Mouse (Mus musculus) cerebellum, adult 9-10 months (tissue): Measurements from ENCODE around the gene Ranbp1.
"Not testable (repeated sequence)": the region's sequence is repeated elsewhere in the genome, so short reads cannot be mapped to it uniquely, and the experiment has no call there.

Source experiments
- DNase-seq: peaks from one replicate; pipeline ENCODE4 v3.0.0; 2022

Ranbp1 gene

DNA sequence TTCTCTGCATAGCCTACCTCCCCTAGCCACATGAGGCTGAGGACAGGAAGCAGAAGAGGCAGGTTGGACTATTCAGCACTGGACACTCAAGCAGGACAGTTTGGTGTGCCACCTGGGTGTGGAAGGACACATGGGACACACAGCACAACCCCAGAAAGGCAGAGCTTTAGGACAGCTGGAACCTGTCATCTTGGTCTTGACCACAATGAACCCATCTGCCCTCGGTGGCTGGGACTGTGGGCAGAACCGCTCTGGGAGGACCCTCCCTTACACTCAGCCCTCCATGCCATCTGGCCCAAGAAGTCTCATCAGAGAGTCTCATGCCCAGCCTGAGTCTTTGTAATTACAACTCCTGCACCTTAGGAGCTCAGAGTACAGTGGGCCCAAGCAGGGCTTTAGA, 48.5 kb downstream of the Ranbp1 start:
- no peak for DNase-seq

- no peak for DNase-seq
Measured at GRCm38 (mm10) chr16:18198365-18199098, 50.0 kb downstream of the Ranbp1 start.

- no peak for DNase-seq
Measured at GRCm38 (mm10) chr16:18197881-18198280, 50.7 kb downstream of the Ranbp1 start.

DNA sequence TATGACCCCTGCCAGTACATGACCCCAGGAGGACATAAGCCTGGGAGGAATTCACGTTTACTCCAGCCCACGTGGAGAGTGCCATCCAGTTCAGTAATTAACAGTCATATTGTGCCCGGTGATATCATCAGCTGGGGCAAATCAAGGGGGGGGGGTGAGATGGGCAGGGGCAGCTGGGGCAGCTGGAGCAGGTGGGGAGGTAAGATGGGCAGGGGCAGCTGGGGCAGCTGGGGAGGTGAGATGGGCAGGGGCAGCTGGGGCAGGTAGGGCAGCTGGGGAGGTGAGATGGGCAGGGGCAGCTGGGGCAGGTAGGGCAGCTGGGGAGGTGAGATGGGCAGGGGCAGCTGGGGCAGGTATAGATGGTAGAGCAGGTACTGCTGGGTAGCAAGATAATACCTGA, 53.0 kb downstream of the Ranbp1 start:
- not testable (repeated sequence) for DNase-seq

DNA sequence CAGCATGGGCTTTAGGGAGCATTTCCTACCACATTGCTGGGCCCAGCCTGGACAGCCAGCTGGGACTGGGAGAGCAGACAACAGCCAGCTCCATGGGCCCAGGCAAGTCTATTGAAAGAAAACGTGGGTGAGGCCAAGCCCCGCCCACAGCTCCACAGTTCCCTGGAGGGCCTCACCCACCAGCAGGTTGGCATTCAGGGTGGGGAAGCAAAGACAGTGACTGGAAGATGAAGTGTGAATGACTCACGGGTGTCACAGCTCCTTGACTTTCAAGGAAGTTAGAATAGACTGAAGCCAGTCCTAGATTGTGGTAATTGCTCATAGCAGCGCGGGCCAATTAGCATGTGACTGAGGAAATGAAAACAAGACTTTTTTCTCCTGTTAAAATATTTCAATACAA, 53.5 kb downstream of the Ranbp1 start:
- no peak for DNase-seq

DNA sequence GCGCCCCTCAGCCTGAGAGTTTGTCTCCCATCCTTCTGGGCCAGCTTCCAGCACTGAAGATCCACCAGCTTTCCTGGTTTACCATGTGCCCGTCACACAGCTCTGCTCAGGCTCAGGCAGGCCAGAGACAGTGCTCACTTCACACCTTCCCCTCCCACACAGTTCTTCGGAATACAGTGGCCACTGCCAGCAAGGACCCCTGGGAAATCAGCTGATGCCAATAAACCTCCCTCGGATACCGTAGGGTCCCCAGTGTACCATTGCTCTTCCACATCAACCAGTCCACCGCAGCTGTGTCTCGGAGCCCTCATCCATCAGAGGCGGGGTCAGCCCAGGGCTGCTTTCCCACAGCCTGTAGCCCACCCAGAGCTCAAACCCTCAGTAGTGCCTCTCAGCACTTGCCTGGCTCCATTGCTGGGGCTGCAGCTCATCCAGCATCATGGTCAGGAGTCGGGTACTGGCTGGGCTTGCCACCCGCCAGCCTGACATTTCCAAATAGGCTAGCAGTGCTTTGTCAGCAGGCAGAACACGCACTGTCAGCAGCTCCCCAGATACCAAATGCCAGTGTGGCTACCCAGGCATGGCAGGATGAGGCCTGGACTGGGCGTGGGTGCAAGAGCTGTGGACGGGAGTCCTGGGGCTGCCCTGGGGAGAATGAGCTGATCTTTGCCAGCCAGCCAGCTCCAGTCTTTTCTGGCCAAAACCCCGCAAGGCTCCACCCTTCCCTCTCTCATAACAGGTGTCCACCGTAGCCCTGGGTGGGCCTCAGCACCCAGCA, 54.1 kb downstream of the Ranbp1 start:
- DNase-seq, result no peak

DNA sequence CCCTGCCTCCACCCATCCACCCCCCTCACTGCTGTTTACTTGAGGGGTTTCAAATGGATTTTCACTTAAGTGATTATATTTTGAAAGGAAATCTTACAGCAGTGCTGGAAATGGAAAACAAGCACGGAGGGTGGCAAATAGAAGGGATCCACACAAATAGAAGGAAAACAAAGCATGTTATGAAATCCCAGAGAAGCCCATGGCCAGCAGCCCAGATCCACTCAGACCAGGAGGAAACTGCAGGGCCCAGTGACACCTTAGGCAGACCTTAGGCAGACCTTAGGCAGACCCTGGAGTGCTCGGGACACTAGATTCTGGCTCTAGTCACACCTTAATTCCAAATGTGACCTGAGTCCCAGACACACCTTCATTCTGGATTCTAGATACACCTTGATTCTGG, 57.5 kb downstream of the Ranbp1 start:
- no peak for DNase-seq
